Mouse (Mus musculus) small intestine, adult 10 weeks (tissue): ENCODE measurements around the gene Ufm1. TPM values are rescaled to one million over a fixed set of nuclear protein-coding genes. Genes with fewer than 3 reads are reported as not detected.

Source experiments
- polyA plus RNA-seq: library from polyadenylated mRNA; stranded (reverse); fragments of 350-450 nt; fragmentation: Illumina TruSeq; extraction: RNeasy Lipid Tissue Mini Kit (QIAGEN cat#74804); gene quantifications from one replicate; pipeline ENCODE4 v1.2.3, GENCODE M21; 2014; ENCODE audit warnings: low replicate concordance

Gene Ufm1
- polyA plus RNA-seq: 327 TPM

GRCm38 (mm10) chr3:53863383-53864220 is at the start of gene Ufm1:
Gene Ufm1, minus strand, starts transcription at chr3:53863830.

DNA sequence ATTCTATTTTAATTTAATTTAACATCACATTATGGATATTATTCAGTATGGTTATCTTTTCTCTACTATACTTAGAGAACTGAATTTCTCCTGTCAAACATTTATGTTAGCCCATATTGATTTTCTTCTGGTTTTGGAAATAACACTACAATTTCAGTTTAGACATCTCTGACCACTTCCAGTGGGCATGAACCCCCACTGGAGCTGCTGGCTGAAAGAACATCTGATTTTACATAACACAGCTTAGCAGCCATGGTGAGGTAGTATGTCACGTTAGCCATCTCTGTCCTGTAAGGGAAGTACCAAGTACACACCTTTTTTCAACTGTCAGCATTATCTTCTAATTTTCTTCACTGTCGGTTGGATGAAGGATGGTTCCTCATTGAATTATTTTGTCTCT is 18.8 kb downstream of the Ufm1 start, which contains the start of gene Gm10985:
Gene Gm10985, plus strand, starts transcription at position 301 of the 400 bp plus-strand sequence.

Other genes with a start within 250 kb of the Ufm1 start
- 0.41 TPM for gene Frem2, start 206.5 kb downstream of the Ufm1 start, polyA plus RNA-seq
- not detected for gene Gm10985, start 18.7 kb downstream of the Ufm1 start, polyA plus RNA-seq